Mouse (Mus musculus): Measurements from ENCODE around the gene Ppara.

GRCm38 (mm10) chr15:85713417-85713816, 21.4 kb upstream of the Ppara start:
- TF ChIP-seq FLI1 (IDR thresholded peaks at IDR 0.05; ENCODE audit: low read length), result no peak
- no peak for TF ChIP-seq GATA1 (IDR thresholded peaks at IDR 0.05; ENCODE audit: borderline replicate concordance, low read length)

Data from megakaryocyte, embryonic 14.5 days (primary cell).